Mouse (Mus musculus): ENCODE measurements around the gene Med24.
"Not testable (repeated sequence)": the region's sequence is repeated elsewhere in the genome, so short reads cannot be mapped to it uniquely, and the experiment has no call there.

The Med24 gene

DNA sequence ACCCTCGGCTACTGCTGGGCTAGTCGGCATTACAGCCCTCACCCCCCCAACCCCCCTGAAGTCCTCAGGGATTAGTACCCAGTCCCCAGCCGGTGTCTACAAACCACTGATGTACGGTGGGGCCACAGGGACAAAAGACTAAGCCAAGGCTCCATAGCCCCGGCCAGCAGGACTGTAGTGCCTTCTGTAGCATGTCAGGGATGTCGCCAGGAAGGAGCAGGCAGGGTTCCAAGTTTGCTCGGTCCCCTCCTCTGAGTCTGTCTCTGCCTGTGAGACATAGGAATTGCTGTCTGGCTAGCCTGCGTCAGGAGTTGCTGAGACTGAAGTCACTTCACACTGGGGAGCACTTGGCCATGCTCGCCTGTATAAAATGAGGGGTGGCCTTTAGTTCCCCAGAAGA is 34.9 kb downstream of the Med24 start:
- DNase-seq (ENCODE audit: low spot score in 2 of 2): no peak

DNA sequence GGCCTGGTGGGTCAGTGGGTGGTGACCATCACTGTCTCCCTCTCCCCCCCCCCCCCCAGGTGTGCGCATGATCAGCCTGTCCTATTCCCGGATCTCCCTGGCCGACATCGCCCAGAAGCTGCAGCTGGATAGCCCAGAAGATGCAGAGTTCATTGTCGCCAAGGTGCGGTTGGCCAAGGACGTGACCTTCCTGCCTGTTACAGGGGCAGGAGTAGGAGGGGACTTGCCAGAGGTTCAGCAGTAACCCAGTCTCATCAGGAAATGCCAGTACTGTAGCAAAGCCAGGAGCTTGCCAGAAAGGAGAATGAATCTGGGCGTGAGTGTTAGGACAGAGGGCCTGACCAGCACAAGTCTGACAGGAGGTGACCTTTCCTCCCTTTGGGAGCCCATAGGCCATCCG is 35.5 kb downstream of the Med24 start:
- no peak for DNase-seq (ENCODE audit: low spot score in 2 of 2)

GRCm38 (mm10) chr11:98693201-98693600 is 36.0 kb downstream of the Med24 start:
- DNase-seq (ENCODE audit: low spot score in 2 of 2): no peak

GRCm38 (mm10) chr11:98688009-98688408 is 41.2 kb downstream of the Med24 start:
- DNase-seq (ENCODE audit: low spot score in 2 of 2): no peak

DNA sequence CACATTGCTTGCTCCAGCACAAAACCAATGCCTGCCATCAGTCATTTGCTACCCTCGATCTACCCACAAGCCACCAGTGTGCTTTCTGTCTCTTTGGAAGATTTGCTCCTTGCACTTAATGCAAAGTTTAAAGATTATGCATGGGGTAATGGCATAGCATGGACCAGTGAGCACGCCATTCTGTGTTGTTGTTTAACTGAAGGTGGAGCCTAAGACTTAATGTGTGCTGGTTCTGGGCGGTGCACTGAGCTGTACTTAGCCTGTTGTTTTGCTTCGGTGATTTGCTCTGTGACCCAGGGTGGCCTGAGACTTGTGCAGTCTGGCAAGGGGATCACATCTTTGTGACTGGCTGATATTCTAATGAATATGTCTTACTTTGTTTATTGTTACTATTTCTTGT is 42.3 kb downstream of the Med24 start:
- DNase-seq (ENCODE audit: low spot score in 2 of 2): no peak

DNA sequence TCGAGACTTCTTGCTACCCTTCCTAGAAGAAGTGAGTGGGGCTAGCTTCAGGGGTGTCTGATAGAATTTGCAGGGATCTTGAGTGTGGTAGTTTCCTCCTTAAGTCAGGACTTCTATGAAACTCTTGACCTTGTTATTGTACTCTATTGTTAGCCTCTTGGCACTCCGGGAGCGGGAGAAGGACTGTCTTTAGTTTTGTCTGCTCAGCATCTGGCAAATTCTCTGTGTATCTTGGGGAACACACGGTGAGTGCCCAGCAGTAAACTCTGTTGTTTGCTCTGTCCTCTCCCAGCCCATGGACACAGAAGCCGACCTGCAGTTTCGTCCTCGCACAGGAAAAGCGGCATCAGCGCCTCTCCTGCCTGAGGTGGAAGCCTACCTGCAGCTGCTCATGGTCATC is 43.6 kb downstream of the Med24 start:
- DNase-seq (ENCODE audit: low spot score in 2 of 2): no peak

GRCm38 (mm10) chr11:98682811-98683210 is 46.4 kb downstream of the Med24 start:
- DNase-seq (ENCODE audit: low spot score in 2 of 2): no peak

- DNase-seq (ENCODE audit: low spot score in 2 of 2): peak; percentile 93 to 95
These were observed 47.2 kb downstream of the Med24 start, which contains the start of gene Psmd3 for GRCm38 (mm10) chr11:98681786-98682745. Psmd3 (plus strand) TSS chr11:98682554.

- no peak for DNase-seq (ENCODE audit: low spot score in 2 of 2)
These were observed 48.0 kb downstream of the Med24 start for GRCm38 (mm10) chr11:98681186-98681585.

DNA sequence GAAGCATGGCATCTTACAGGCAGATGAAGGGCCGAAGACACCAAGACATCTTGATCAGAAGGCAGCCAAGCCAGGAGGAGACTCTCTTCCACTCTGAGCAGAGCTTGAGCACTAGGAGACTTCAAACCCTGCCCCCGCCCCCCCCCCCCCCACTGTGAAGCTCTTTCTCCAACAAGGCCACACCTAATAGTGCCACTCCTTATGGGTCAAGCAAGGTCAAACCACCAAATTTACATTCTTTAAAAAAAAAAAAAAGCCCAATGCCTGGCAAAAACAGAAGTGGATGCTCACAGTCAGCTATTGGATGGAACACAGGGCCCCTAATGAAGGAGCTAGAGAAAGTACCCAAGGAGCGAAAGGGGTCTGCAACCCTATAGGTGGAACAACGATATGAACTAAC is 48.6 kb downstream of the Med24 start:
- DNase-seq (ENCODE audit: low spot score in 2 of 2): not testable (repeated sequence)

- DNase-seq (ENCODE audit: low spot score in 2 of 2): no peak
These were observed 49.2 kb downstream of the Med24 start for GRCm38 (mm10) chr11:98680023-98680422.

DNA sequence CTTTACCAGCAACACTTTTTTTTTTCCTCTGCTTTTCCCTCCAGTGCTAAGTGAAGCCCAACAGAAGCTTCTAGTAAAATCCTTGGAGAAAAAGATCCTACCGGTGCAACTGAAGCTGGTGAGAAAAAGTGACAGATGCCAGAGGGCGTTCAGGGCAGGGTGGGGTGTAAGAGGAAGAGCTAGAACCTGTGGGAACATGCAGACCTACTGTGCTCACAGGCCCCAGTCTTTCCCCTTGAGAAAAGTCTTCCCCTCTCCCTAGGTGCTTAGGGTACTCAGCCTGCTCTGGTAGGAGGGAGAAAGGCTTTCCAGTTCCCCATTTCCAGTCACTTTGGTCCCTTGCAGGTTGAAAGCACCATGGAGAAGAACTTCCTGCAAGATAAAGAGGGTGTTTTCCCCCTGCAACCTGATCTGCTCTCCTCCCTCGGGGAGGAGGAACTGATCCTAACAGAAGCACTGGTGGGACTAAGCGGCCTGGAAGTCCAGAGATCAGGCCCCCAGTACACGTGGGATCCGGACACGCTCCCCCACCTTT is 53.3 kb downstream of the Med24 start:
- DNase-seq (ENCODE audit: low spot score in 2 of 2): no peak

DNA sequence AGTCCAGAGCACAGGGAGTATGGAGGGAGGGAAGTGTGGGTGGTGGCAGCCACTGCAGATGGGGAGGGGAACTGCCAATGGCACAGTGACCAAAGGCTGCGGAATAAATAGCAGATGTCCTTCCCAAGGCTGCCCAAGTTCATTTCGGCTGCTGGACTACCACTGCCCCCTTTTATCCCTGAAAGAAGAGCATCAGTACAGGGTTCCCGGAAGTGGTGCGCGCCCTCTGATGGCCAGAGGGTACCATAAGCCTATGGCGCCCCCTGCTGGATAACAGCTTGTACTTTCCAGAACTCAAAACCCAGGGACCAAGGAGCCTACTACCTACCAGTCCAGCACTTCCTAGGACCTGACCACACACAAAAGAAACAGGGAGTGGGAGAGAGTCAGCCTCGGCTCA is 56.1 kb downstream of the Med24 start:
- peak in 1 of 2 experiments; percentile 31 for DNase-seq (ENCODE audit: low spot score in 2 of 2)

DNA sequence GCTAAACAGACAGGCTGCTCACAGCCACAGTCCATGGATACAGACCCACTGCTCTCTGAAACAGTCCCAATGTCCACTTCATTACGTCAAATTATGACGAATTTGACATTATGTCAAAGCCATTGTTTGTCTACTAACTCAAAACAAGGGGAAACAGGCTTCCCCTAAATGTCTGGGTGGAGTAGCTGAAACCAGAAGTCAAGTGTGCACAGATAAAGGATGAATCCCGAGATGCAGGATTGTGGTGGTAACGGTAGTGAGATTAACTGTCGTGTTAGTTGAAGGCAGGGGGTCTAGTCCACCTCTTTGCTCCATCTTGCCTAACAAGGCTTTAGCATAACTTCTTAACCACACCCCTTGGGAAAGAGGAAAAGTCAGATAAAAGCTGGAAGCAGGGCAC is 56.8 kb downstream of the Med24 start:
- no peak for DNase-seq (ENCODE audit: low spot score in 2 of 2)

DNA sequence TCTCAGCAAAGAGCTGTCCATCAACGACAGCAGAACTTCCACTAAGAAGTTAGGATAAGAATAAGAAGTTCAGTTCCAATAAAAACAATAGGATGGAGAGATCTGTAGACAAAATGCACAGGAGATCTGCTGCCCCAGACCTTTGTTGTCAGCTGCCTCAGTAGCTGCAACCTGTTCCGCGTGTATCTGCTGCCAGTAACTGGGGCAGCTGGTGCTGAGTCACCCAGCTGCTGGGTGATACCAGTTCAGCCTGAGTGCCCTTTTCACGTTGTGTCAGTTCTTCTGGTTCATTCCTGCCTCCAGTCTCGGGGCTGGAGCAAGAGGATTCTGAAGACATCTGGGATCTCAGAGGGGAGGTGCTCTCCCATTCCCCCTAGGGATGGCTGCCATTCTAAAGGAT is 57.4 kb downstream of the Med24 start:
- no peak for DNase-seq (ENCODE audit: low spot score in 2 of 2)

DNA sequence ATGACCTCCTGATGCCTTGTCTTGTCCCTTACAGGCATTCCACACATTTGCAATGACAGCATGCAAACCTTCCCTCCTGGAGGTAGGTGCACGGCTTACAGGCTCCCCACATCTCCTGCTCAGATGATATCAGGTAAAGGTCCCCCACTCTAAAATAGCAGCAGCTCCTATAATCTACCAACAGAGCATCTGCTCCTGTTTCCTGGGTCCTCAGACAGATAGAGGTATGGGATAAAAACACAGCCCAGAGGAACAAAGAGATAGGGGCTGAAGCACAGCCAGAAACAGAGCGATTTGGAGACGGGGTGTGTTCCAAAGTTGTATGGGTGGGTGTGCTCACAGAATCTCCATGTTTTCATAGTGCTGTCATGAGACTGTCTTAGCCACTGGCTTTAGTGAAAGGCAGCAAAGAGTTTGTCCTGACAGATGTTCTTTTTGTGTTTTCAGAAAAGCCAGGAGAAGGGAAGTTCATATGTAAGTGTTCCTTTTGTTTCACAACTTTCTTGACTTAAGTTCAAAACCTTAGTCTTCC is 57.9 kb downstream of the Med24 start:
- no peak for DNase-seq (ENCODE audit: low spot score in 2 of 2)

DNA sequence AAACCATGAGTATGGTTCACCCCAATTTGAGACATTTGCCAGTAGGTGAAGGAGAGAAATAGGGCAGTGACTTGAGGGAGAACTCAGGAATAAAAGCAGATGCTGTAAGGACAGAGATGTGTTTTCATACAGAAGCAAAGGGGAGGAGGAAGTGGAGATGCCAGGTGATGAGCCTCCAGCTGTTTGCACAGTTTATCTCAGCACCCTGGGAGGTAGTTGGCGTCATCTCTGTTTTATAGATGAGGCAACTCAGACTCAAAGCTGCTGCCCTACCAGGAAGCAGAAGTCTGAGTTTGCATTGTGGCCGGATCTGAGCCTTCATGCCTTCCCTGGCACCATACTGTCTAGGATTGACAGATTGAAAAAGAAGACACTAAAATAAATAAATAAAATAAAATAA is 60.3 kb downstream of the Med24 start:
- DNase-seq (ENCODE audit: low spot score in 2 of 2): no peak

DNA sequence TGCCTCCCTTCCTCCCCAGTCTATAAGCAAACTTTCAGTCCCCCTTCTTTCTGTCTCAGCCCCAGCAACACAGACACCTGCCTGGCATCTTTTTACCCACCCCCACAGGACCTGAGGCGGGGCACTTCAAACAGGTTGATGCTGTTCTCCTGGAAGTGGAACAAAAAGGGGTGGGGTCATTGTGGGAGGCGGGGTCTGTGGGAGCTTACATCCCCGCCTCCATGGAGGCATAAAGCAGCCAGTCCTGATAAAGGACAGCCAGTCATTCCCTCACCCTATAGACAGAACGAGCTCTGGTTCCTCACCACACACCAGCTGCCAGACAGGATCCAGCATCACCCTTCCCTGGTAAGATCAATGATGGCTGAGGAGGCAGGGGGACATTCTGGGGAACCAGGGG is 65.1 kb downstream of the Med24 start, which contains the start of gene Gsdma:
Gsdma (plus strand) TSS at position 261 of the 400 bp plus-strand sequence.
- DNase-seq (ENCODE audit: low spot score in 2 of 2): no peak

- DNase-seq (ENCODE audit: low spot score in 2 of 2): peak; percentile 33 to 46
These were observed 68.7 kb downstream of the Med24 start for GRCm38 (mm10) chr11:98660517-98660916.

DNA sequence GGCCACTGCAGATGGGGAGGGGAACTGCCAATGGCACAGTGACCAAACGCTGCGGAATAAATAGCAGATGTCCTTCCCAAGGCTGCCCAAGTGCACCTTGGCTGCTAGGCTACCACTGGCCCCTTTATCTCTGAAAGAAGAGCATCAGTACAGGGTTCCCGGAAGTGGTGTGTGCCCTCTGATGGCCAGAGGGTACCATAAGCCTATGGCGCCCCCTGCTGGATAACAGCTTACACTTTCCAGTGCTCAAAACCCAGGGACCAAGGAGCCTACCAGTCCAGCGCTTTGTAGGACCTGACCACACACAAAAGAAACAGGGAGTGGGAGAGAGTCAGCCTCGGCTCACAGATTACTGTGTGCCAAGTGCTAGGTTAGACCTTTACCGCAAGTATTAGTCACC is 74.2 kb downstream of the Med24 start:
- not testable (repeated sequence) for DNase-seq (ENCODE audit: low spot score in 2 of 2)
